Mouse (Mus musculus): Measurements from ENCODE around the gene Polr3b. TPM values are rescaled to one million over a fixed set of nuclear protein-coding genes. Genes with fewer than 3 reads are reported as not detected.

Polr3b gene
- total RNA-seq, 2 experiments from 2014 or later = 20.1 to 28.7 TPM

DNA sequence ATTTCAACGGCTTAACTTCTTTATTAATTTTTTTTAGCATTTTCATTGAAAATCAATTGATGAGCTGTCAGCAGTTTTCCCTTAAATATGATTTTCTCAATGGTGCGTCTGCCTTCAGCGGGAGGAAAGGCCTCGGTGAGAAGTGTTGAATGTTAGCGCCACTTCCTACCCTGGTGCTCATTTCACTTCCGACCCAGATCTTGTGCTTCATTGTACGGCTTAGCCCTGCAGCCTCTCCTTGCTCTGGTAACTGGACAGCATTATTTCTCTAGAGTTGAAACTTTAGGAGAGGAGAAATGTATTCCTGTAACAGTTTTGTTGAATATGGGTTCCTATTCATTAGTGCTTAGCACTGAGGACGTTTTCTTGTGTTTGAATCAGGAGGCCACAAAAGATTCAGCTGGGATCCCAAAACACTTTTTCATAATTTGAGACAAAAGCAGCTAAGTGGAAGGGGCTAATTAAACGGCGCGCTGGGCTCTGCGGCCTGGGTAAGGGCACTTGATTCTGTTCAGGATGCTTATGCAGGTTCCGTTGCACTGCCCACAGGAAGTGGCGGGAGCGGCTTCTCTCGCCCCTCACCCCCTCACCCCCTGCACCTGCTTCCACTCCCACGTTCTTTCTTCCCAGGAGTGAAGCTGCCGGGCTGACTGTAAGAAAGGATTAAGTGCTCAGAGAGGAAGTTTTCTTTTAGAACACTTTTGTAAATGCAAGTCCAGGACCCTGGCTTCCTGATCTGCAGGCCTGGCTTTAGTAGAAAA is 36.2 kb downstream of the Polr3b start:
- peak; percentile 67 for ATAC-seq (ENCODE audit: poor library complexity, severe bottlenecking)

DNA sequence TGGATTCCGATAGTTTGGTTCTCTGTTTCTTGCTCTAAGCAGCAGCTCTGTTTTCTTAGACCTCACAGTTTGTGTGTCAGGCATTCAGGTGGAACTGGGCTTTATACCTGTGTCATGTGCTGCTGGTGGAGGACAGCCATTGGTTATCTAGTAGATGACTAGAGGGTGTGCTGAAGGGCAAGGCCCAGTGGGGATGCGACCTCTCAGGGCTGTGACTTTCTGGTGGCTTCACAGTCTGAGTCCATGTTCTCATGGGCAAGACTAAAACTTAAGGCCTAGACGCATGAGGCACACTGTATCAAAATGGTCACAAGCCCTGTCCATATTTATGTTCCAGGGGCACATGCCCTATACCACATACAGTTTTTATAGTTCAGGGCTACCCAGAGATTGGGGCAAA is 37.2 kb downstream of the Polr3b start:
- ATAC-seq (ENCODE audit: poor library complexity, severe bottlenecking) = no peak

DNA sequence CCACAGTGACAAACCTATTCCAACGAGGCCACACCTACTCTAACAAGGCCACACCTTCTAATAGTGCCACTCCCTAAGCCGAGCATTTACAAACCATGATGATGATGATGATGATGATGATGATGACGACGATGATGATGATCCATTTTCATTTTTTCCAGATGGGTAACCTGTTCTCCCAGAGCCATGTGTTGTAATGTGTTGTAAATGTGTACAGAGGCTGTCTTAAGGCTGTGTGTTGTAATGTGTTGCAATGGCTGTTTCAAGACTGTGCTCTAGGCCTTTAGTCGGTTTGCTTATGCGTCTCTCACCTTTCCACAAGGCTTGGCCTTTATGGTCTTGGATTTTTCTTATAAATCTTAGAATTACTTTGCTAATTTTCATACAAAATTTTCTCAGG is 40.0 kb downstream of the Polr3b start:
- peak; percentile 74 for ATAC-seq (ENCODE audit: poor library complexity, severe bottlenecking)

DNA sequence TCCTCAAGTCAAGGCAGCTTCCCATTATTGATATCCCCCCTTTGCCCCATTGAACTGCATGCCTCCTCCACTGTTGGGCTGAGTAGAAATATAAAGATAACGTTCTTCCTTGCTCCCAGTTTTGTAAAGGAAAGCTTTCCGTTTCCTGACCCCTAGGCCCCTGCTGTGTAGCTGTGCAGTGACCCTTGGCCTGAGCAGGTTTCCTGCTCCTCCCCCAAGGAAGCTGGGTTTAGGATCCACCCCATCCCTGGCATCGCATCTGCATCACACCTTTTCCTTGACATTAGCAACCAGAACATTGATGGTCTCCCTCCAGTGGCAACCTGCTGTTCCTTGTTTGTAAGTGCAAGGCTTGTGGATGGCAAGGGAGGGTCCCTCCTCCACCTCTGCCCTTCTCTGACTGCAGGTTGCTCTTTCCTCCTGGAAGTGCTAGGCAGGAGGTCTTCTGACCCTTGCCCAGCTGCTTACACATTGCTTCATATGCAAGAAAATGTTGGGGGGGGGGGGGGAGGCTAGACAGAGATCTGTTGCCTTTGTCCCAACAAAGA is 43.7 kb downstream of the Polr3b start:
- no peak for ATAC-seq (ENCODE audit: poor library complexity, severe bottlenecking)

DNA sequence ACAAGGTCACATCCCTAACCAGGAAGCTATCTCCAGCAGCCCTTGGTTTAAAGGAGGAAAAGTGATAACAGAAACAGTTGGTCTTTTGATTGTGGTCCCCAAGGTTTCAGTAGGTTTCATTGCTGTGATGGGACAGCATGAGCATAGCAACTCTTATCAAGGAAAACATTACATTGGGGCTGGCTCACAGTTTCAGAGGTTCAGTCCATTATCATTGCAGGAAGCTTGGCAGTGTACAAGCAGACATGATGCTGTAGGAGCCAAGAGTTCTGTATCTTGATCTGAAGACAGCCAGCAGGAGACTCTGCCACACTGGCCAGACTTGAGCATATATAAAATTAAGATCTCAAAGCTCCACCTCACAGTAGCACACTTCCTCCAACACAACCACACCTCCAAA is 53.6 kb downstream of the Polr3b start:
- ATAC-seq (ENCODE audit: poor library complexity, severe bottlenecking) = no peak

DNA sequence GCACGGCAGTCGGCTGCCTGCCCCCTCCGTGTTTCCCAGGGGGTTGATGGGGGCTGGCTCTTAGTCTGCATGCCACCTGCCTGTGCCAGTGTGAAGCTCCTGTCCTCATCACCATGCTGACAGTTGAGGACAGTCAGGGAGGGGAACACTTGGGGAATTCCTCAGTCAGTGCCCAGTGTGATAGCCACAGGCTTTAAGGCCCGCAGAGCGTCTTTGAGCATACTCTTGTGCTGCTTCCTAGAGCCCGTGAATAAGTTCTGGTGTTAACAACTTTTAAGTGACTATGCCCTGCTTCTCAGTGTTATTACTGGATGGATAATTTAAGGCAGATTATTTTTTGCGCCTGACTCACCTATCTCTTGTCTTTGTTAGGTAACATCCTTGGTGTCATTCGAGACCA is 54.4 kb downstream of the Polr3b start:
- no peak for ATAC-seq (ENCODE audit: poor library complexity, severe bottlenecking)

DNA sequence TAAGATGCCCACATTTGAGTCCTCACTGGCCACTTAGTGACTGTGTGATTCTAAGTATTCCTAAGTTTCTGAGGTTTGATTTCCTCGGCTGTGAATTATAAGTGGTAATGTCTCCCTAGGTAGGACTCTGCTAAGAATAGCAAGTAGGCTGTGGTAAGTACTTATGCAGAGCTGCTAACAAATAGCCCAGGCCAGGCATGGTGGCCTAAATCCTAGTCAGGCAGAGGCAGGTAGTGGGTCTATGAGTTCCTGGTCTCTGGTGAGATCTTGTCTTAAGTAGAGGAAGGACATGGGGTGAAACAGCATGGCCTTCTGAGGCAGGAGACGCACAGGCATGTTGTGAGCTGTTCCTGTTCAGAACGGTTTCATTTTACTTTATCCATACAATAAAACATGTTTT is 55.8 kb downstream of the Polr3b start:
- no peak for ATAC-seq (ENCODE audit: poor library complexity, severe bottlenecking)

DNA sequence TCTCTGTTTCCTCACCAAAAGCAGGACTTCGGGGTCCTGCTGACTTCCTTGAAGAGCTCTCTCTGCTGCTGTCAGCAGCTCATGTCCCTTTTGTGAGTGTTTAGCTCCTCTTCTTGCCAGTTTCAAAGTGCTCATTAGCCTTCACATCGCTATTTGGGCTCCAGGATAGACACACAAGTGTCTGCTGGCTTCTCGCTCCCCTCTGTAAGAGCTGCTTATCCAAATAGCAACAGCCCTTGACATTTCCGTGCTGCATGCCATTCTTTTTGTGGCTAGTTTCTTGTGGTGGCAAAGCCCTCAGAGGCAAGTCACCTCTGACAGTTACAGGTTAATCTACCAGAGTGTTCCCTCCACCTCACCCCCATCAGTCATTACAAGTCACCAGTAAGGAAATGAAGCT is 56.3 kb downstream of the Polr3b start:
- ATAC-seq (ENCODE audit: poor library complexity, severe bottlenecking) = no peak

DNA sequence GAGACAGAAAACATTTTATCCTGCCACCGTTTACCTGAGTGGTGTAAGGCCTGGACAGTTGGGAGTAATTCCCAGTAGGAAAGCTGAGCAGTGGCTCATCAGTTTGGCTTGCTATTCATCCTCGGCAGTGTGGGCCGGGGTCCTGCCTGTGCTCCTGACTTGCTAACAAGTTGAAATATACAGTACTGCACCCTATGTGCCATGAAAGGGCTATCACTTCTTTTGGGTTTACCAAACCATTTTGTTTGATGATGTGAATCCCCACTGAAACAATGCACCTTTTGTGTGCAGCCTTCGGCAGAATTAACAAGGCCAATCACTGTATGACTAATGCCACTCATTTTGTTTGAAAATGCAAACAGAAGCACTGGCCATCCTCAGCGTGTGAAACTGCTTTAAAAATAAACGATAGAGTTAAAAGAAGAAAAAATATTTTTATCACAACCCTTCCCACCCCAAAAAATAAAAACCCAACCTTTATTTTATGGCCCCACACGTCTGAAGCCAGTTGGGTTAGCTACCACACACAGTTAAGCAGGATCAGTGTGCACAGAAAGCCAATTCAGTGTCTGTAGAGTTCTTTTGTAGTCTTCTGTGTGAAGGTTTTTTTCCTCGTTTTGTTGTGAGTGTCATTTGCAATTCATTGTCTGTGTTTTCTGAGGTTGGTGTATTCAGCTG is 63.5 kb downstream of the Polr3b start:
- ATAC-seq (ENCODE audit: poor library complexity, severe bottlenecking) = no peak

DNA sequence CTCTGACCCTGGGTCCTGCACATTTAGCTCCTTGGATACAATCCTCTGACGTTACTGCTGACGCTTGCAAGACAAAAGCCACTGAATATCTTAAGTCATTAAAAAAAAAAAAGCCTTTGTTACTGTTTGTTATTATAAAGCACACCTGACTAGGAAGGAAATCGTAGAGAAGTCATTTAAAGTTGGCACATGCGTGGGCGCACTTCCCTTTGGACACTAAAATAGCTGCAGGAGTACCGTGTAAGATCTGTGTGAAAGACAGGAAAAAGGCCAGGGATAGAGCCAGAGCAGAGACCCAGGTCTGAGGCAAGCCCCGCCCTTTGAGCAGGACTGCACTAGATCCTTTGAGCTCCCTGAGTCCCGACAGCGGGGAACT is 64.0 kb downstream of the Polr3b start:
- no peak for ATAC-seq (ENCODE audit: poor library complexity, severe bottlenecking)

DNA sequence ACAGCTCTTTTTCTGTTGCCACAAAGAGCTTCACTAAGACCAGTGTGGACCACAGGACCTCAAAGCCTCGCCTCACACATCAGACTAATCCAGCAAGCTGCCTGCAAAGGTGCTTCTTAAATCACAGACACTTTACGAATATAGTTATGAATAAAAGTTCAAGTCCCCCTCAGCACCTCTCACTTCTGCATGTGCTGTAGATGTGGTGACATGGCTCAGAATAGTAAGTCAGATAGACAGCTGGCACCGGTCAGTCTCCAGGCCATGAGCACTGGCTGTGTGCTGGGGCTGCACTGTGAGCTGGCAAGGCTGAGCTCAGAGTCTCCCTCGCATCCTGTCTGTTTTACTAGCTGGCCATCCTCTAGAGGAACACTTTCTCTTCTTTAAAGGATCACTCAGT is 64.6 kb downstream of the Polr3b start:
- no peak for ATAC-seq (ENCODE audit: poor library complexity, severe bottlenecking)

DNA sequence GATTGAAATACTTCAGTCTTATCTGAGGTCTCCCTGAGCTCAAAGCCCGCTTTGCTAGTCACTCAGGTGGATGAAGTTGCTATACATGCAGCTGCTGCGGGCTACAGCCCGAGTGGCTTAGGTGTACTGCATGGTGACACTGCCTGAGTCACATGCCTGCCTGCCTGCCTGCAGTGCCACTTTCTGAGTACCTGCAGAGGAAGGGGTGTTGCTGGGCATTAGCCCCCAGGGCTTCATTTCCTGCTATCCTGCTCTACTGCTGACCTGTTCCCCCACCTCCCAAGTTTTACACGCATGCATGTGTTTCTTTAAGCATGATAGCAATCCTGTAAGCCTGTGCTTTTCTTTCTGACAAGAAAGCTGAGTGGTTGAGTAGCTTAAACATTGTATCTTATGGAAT is 65.6 kb downstream of the Polr3b start:
- ATAC-seq (ENCODE audit: poor library complexity, severe bottlenecking) = no peak

DNA sequence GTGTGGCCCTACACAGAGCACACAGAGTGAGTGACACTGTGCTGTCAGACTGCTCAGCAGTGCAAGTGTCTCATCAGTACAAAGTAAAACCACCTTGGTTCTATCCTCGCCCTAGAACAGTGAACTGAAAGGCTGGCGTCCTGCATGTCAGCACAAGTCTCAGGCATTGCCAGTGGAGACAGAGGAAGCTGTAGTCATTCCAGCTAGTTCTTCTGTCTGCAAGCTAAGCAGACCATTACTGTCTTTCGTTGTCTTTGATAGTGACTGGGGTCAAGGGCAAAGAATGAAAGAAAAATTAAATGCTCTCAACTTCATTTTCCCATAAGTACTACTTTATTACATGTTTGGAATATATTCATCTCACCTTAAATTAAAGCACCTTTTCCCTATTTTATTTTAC is 67.8 kb downstream of the Polr3b start:
- no peak for ATAC-seq (ENCODE audit: poor library complexity, severe bottlenecking)

DNA sequence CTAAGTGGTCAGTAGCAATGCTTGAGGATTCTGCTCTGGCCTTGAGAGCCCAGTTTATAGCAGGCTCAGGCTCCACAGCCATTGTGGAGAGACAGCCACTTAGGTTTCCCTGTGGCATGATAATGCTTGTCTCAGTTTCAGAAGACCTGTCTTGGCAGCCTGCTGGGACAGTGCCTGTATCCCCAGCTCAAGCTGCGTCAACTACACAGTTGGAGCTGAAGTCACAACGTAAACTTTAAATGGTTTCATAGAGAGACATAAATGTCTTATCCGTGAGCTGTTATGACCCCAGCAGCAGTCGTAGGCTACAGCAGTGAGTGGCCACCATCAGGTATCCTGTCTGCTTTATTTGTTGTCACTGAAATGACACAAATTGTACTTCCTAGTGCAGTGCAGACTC is 68.7 kb downstream of the Polr3b start:
- no peak for ATAC-seq (ENCODE audit: poor library complexity, severe bottlenecking)

DNA sequence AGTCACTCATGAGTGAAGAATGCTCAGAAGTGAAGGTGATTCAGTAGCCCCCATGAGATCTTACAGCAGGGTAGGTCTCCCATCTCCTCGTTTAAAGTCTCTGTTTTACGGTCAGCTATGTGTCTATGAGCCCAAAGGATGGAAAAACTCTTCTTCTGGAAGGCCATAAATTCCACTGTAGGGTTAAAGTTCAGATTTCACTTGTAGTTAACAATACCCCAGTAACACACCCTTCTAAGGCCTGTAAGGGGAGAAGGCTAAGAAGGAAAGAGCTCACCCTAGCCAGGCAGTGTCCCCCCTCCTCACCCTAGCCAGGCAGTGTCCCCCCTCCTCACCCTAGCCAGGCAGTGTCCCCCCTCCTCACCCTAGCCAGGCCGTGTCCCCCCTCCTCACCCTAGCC is 69.6 kb downstream of the Polr3b start:
- no peak for ATAC-seq (ENCODE audit: poor library complexity, severe bottlenecking)

DNA sequence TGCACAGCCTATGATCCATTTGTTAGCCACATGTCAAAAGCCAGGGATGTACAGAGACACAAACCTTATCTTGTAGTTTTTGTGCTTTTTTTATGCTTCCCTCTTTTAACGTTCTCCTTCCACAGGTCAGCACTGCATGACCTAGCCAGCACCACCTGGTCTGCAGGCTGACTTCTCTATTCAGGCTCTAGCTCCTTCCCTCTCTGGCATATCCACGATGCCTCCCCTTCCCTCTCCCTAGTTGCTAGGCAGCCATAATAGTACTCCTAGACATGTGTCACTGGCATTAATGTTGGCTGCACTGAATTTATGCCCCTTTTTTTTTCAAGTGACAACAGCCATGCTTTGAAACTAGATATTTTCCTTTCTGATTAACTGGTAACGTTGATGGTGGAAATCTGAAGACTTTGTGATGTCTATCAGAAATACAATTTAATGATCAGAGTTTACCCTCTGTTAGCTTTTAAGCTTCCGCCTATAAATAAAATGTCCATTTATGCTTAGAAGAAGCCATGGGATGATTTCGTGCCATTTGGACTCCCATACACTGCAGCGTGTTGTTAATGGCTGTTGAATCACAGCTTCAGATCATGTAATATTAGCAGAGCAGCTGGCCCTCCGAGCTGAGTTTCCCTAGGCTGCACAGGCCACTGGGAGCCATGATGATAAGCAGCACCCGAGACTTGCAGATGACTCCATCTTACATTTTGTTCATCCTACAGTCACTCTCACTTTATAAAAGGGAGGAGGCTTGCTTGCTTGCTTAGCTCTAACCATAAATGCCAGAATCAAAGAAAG is 71.9 kb downstream of the Polr3b start:
- no peak for ATAC-seq (ENCODE audit: poor library complexity, severe bottlenecking)

DNA sequence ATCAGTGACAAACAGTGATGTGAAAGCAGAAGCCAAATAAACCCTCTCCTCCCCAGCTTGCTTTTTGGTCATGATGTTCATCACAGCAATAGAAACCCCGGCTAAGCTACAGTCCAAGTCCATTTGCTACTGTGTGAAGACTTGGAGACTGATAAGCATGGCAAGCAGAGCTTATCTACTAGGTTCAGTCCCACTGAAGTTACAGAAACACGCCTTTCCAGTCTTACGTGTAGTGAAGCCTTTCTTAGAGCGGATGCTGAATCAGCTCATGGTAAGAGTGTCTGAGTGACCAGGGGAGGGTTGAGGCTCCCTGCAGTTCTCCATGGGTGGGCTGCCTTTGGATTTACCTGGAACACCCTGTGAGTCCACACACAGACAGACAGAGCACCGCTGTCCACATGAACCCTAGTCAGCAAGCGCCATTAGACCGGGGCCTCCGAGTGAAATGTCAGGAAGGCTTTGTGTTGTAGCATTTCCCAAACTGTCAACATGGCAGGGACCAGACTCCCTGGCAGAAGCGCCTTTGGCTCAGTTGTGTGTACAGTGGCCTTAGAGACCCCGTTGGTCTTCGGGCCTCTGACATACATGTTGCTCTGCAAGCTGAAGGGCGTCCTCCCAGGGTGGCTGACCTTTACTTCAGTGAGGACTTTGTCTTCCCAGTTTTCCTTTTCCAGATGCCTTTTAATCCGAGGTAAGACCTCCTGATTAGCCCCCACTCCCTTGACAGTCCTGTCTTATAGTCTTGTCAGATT is 78.3 kb downstream of the Polr3b start:
- ATAC-seq (ENCODE audit: poor library complexity, severe bottlenecking) = no peak

DNA sequence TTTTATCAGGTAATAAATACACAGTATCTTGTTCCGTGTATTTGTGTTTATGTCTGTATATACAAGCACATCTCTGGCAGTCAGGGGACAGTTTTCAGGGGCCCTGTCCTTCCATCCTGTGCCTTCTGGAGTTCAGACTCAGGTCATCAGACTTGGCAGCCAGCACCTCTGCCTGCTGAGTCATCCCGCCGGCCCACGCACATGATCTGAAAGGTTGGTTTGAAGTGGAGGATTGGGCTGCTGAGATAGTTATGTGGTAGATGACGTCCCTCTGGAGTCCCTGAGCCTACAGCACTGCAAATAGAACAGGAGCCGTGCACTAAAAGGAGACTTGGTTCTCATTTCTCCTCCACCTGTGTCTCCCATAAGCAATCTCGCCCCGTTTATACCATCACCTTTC is 79.0 kb downstream of the Polr3b start:
- no peak for ATAC-seq (ENCODE audit: poor library complexity, severe bottlenecking)

DNA sequence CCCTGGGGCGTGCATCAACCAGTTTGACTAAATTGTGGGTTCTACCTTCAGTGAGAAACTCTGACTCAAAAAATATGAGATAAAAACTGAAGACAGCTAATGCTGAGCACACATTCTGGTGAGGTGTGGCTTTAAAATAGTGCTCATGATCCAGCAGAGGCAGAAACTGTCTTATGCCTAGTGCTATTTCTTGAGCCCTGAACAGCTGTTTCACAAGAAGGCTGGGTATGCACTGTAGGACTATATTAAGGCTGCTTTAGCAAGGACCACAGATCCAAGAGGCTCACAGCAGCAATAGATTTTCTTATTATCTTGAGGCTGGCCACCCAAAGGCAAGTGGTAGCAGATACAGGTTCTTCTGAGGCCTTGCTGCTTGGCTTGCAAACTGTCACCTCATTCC is 80.0 kb downstream of the Polr3b start:
- ATAC-seq (ENCODE audit: poor library complexity, severe bottlenecking) = no peak

DNA sequence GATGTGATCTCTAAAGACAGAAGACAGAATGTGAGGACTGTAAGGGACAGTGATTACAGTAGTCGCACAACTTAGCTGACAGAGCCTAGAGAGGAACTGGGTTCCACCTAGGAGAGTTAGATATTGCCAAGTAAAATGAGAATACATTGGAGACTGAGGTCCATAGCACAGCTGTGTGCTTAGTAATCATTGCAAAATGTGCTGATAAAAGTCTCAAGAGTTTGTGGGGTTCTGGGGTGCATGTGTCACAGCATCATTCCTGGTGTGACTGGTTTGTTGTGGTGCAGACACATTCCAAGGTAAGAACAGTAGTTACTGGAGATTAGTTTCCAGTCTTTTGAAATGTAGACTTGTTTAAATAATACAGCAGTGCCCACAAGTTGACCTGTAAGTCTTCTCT is 82.5 kb downstream of the Polr3b start:
- no peak for ATAC-seq (ENCODE audit: poor library complexity, severe bottlenecking)

DNA sequence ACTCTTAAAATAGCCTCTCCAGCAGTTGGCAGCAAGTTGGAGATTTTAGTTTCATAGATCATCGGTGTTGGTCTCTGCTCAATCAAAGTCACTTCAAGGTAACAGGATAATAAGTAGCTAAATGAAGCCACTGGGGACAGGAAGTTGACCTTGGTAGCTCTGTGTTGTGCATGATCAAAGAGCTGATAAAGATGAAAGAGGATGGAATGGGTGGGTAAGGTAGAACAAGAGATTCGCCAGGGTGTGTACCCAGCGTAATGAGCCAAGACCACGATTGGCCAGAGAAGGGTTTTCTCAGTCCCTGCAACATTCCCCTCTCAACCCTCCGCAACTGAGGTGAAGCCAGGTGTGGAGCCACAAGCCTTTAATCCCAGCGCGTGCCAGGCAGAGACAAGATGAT is 83.1 kb downstream of the Polr3b start:
- no peak for ATAC-seq (ENCODE audit: poor library complexity, severe bottlenecking)
